Comparison of ENCODE assay signal across 15 mouse cellular contexts in genomic region chr4:145217046-145217445, GRCm38 (mm10).
"Had no signal": no experiment of that assay in that cellular context is flagged by ENCODE, and none has a peak within 500 bp of the region (broad histone marks: within the 10 kb centered on the region; RNA-seq: fewer than 3 reads in every experiment).

No protein-coding gene starts in this region.

- H3K4me2 ChIP-seq: neural tube, embryonic 15.5 days; stomach, embryonic 15.5 days had no signal

- H3K27ac ChIP-seq: neural tube, embryonic 15.5 days; stomach, embryonic 15.5 days; stomach, postnatal 0 days had no signal

- H3K9me3 ChIP-seq: neural tube, embryonic 15.5 days; stomach, embryonic 15.5 days had no signal

- H3K9ac ChIP-seq: neural tube, embryonic 15.5 days; stomach, embryonic 15.5 days had no signal

- DNase-seq: retina, postnatal 1 day; right cerebral cortex, adult 18-20 months; right cerebral cortex, postnatal 14 days; right cerebral cortex, postnatal 25 days; right cerebral cortex, postnatal 4 days; spleen, adult 18-20 months; thymus, adult 18-20 months; thymus, adult 2 months; thymus, postnatal 14 days; thymus, postnatal 25 days; thymus, postnatal 36 days; thymus, postnatal 4 days had no signal

- H3K36me3 ChIP-seq: neural tube, embryonic 15.5 days; stomach, embryonic 15.5 days had no signal

- H3K4me3 ChIP-seq: neural tube, embryonic 15.5 days; stomach, embryonic 15.5 days had no signal

- H3K27me3 ChIP-seq: neural tube, embryonic 15.5 days; stomach, embryonic 15.5 days had no signal
